Mouse (Mus musculus) lung, postnatal 0 days (tissue): ENCODE results near the gene Pard6a. TPM values are rescaled to one million over a fixed set of nuclear protein-coding genes. Genes with fewer than 3 reads are reported as not detected.

Experiments
- ATAC-seq: fragments of 200-750 bp; cut with Nextera tagmentation; 2 replicates; pipeline ENCODE4 v1.8.0; 2017; ENCODE audit warnings: moderate library complexity
- DNase-seq: peaks from one replicate; pipeline ENCODE4 v3.0.0-alpha.2; 2016; ENCODE audit warnings: low spot score
- H3K27ac ChIP-seq: fragments of 300-500 bp; sonication (generic); 2 replicates; pipeline ENCODE4 v1.5.1; 2014; ENCODE audit warnings: antibody characterized with exemption, mild to moderate bottlenecking, low read length, mixed read lengths
- H3K27me3 ChIP-seq: fragments of 300-500 bp; sonication (generic); replicated peaks from 2 replicates; pipeline ENCODE4 v1.6.1; 2014; ENCODE audit warnings: low read length, mixed read lengths; ENCODE audit not compliant: insufficient read depth
- H3K36me3 ChIP-seq: fragments of 300-500 bp; sonication (generic); 2 replicates; pipeline ENCODE4 v1.6.1; 2014; ENCODE audit warnings: low read length, mixed read lengths; ENCODE audit not compliant: insufficient read depth
- H3K4me1 ChIP-seq: fragments of 300-500 bp; sonication (generic); 2 replicates; pipeline ENCODE4 v1.6.1; 2014; ENCODE audit warnings: antibody characterized with exemption, low read depth, low read length, mixed read lengths; ENCODE audit not compliant: insufficient read depth
- H3K4me2 ChIP-seq: fragments of 300-500 bp; sonication (generic); replicated peaks from 2 replicates; pipeline ENCODE4 v1.6.1; 2014; ENCODE audit warnings: low read depth, mild to moderate bottlenecking, low read length, moderate library complexity, mixed read lengths
- H3K4me3 ChIP-seq: fragments of 300-500 bp; sonication (generic); 2 replicates; pipeline ENCODE4 v1.5.1; 2014; ENCODE audit warnings: low read depth, low read length
- H3K9ac ChIP-seq: fragments of 300-500 bp; sonication (generic); replicated peaks from 2 replicates; pipeline ENCODE4 v1.6.1; 2014; ENCODE audit warnings: low read depth, mild to moderate bottlenecking
- H3K9me3 ChIP-seq: fragments of 300-500 bp; sonication (generic); 2 replicates; pipeline ENCODE4 v1.6.1; 2016; ENCODE audit warnings: low read length, mixed read lengths
- CTCF ChIP-seq: IDR thresholded peaks from 2 replicates; pipeline ENCODE4 v1.5.1; 2016; ENCODE audit warnings: antibody characterized with exemption, mild to moderate bottlenecking
- EP300 ChIP-seq: IDR thresholded peaks from 2 replicates; pipeline ENCODE4 v1.6.1; 2016; ENCODE audit warnings: antibody characterized with exemption, mild to moderate bottlenecking, control low read depth
- WGBS: fragments of 180-500 bp; shearing (Covaris S2); extraction: QIAGEN DNeasy Blood & Tissue Kit; methylation state at CpG from one replicate; pipeline ENCODE4 v1.1.7; 2014; 5-methylcytosine and 5-hydroxymethylcytosine counted together
- polyA plus RNA-seq: library from polyadenylated mRNA; unstranded; fragments of >200 nt; fragmentation: Nextera tagmentation; extraction: Ambion mirVana; gene quantifications from 2 replicates; pipeline ENCODE4 v1.2.1, GENCODE M21; 2015

Pard6a gene
- polyA plus RNA-seq, 1 experiment from 2014 or later = 16.6 TPM

DNA sequence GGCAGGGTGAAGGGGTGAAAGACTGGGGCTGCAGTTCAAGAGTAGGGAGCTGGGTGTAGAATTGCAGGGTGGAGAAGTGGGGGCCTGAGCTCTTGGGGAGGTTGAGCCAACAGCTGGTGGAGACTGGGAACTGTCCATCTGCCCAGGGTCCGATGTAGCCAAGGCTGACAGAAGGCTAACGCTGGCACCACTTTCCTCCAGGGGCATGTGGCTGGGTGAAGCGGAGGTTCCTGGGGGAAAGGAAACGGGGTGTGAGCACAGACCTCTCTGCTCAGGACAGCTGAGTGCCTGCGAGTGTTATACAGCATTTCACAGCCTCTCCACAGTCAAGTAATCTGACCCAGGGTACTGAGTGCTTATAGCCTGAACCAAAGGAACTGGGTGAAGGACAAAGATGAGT, 2.2 kb upstream of the Pard6a start:
- ATAC-seq = no peak
- H3K4me1 ChIP-seq = peaks cover 12% of the 10 kb centered on the region; the same call in 1 of the 2 replicates
- no peak overlapping the region for H3K4me2 ChIP-seq
- H3K27me3 ChIP-seq = no peaks in the 10 kb centered on the region
- 91% methylated on average over 5 of the region's 5 CpGs for WGBS
- no peak overlapping the region for H3K9ac ChIP-seq
- peaks cover 12% of the 10 kb centered on the region; the same call in 1 of the 2 replicates for H3K36me3 ChIP-seq
- no peak for DNase-seq
- H3K27ac ChIP-seq = no peak overlapping the region
- no peaks in the 10 kb centered on the region for H3K9me3 ChIP-seq
- TF ChIP-seq EP300 (no peak), CTCF (no peak)
- no peak overlapping the region for H3K4me3 ChIP-seq

DNA sequence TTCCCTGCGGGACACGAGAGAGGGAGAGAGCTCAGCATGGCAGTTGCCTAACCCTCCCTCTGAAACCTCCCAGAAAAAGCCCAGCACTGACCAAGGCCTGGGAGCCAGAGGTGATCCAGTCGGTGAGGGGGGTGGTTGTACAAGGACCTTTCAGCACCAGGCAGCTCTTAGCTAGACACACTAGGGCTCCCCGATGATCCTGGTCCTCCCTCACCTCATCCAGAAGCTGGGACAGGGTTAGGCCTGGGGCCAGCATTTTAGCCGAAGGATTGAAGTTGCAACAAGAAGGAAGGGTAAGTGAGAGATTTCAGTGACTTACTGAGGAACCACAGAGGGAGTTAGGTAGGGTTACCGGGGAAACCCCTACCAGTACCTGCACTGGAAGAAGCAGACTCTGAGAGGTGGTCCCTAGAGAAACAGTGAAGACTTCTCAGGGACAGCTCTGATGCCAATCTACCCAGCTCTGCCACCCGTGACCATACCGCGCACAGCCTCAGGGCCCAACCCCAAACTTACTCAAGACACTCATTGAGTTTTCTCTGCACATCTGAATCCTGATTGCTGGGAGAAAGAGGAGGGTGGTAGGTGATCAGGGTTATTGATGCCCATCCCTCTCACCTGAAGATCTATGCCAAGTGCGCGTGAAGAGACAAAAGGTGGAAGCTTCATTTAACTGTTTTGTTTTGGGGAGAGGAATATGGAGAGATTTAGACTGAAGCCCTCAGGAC, 1.3 kb upstream of the Pard6a start:
- Histone ChIP-seq H3K4me3 (0 out of 2 replicates have a peak overlapping the region, but pooled peaks have one; percentile 74), H3K4me2 (peak overlapping the region; percentile 90), H3K9ac (peak overlapping the region; percentile 52; the same call in 1 of the 2 replicates), H3K27me3 (no peaks in the 10 kb centered on the region), H3K27ac (no peak overlapping the region; the same call in 1 of the 2 replicates), H3K36me3 (peaks cover 13% of the 10 kb centered on the region; the same call in 1 of the 2 replicates), H3K4me1 (peaks cover 6% of the 10 kb centered on the region; the same call in 1 of the 2 replicates), H3K9me3 (no peaks in the 10 kb centered on the region)
- ATAC-seq (no peak), DNase-seq (no peak)
- TF ChIP-seq EP300 = no peak
- WGBS = 81% methylated on average over 11 of the region's 11 CpGs

DNA sequence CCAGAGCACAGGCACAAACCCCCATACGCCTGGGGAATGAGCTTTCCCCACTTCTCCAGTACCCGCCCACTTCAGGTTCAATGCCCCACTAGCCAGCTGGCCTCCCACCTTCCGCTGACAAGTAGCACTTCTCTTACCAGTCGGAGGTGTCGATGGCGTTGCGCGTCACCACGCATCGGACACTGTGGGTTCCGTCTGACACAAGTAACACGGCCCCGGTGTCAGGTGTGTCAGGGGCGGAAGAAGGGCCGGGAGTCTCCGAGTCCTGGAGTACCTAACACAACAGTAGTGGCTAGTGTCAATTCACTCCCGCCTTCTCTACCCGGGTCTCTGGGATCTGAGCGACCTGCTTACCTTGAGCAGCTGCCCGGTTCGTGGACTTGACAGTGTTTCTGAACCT, 382 bp upstream of the Pard6a start:
- peak overlapping the region; percentile 74 for H3K4me3 ChIP-seq
- TF ChIP-seq EP300 (no peak), CTCF (no peak)
- peaks cover 13% of the 10 kb centered on the region; the same call in 1 of the 2 replicates for H3K36me3 ChIP-seq
- peaks cover 6% of the 10 kb centered on the region; the same call in 1 of the 2 replicates for H3K4me1 ChIP-seq
- ATAC-seq (peak; percentile 52), DNase-seq (peak; percentile 66)
- peak overlapping the region; percentile 52 for H3K9ac ChIP-seq
- peak overlapping the region; percentile 90 for H3K4me2 ChIP-seq
- WGBS = 0% methylated on average over 21 of the region's 21 CpGs
- no peaks in the 10 kb centered on the region for H3K9me3 ChIP-seq
- H3K27me3 ChIP-seq = no peaks in the 10 kb centered on the region
- peak overlapping the region; percentile 91 for H3K27ac ChIP-seq

DNA sequence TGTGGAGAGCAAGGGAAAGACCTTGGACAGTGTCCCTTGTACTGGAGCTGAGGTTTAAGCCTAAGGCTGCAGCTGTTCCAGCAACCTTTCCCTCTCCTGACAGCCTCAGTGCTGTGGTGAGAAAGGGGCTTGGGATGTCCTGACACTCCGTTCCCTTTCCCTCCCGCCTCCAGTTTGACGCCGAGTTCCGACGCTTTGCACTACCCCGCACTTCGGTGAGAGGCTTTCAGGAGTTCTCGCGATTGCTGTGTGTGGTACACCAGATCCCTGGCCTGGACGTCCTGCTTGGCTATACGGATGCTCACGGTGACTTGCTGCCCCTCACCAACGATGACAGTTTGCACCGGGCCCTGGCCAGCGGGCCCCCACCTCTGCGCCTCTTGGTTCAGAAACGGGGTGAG, 1.1 kb downstream of the Pard6a start:
- Histone ChIP-seq H3K9ac (no peak overlapping the region), H3K9me3 (no peaks in the 10 kb centered on the region), H3K4me2 (peak overlapping the region; percentile 90), H3K27me3 (no peaks in the 10 kb centered on the region), H3K27ac (peak overlapping the region; percentile 33; the same call in 1 of the 2 replicates), H3K4me3 (peak overlapping the region; percentile 74), H3K4me1 (peaks cover 6% of the 10 kb centered on the region; the same call in 1 of the 2 replicates), H3K36me3 (peaks cover 13% of the 10 kb centered on the region; the same call in 1 of the 2 replicates)
- 46% methylated on average over 18 of the region's 18 CpGs for WGBS
- ATAC-seq (0 out of 2 replicates have a peak, but pooled peaks have one; percentile 0), DNase-seq (no peak)
- TF ChIP-seq EP300 (no peak), CTCF (no peak)

DNA sequence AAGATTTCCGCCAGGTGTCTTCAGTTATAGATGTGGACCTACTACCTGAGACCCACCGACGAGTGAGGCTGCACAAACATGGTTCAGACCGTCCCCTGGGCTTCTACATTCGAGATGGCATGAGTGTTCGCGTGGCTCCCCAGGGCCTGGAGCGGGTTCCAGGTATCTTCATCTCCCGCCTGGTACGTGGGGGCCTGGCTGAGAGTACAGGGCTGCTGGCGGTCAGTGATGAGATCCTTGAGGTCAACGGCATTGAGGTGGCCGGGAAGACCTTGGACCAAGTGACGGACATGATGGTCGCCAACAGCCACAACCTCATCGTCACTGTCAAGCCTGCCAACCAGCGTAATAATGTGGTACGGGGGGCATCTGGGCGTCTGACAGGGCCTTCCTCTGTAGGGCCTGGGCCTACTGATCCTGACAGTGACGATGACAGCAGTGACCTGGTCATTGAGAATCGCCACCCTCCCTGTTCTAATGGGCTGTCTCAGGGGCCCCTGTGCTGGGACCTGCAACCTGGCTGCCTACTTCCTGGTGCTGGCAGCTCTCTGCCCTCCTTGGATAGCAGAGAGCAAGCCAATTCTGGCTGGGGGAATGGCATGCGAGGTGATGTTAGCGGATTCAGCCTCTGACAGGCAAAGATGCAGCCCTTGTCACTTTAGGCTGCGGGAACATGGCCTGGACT, 1.9 kb downstream of the Pard6a start:
- DNase-seq = no peak
- Histone ChIP-seq H3K27ac (no peak overlapping the region), H3K27me3 (no peaks in the 10 kb centered on the region), H3K9ac (no peak overlapping the region), H3K4me2 (no peak overlapping the region), H3K9me3 (no peaks in the 10 kb centered on the region), H3K4me3 (no peak overlapping the region), H3K36me3 (0 out of 2 replicates have a peak, but pooled peaks cover 7% of the 10 kb centered on the region), H3K4me1 (peaks cover 14% of the 10 kb centered on the region; the same call in 1 of the 2 replicates)
- TF ChIP-seq CTCF (no peak), EP300 (no peak)
- WGBS = 88% methylated on average over 24 of the region's 24 CpGs
- no peak for ATAC-seq

DNA sequence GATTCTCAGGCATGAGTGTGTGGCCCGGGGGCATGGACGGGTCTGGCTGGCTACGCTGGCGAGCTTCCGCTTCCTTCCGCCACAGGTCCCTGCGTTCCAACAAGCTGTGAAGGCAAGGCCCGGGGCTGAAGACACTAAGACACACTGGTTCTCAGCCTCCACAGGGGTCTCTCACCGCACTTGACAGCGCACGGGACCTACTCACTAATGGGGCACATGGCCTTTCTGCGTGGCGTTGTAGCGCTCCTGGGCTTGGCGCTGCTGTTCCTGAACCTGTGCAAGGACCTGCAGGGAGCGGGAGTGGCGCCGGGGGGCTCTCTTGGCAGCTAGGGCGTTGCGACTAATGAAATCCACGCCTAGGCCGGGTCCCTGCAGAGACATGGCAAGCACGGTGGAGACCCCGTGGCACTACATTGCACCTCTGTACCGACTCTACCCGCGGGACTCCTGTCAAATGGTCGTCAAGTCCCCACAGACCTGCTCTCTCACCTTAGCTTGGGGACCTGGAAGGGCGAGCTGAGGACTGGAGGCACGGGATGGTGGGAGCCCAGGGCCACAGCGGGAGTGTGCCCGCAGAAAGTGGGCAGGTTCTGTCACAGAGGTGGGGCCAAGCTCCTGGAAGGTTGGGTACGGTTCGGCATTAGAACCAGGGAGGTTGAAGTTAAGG, 3.3 kb downstream of the Pard6a start:
- 0 out of 2 replicates have a peak, but pooled peaks cover 7% of the 10 kb centered on the region for H3K36me3 ChIP-seq
- H3K4me3 ChIP-seq = no peak overlapping the region
- TF ChIP-seq EP300 = no peak
- TF ChIP-seq CTCF = no peak
- H3K9ac ChIP-seq = no peak overlapping the region
- no peaks in the 10 kb centered on the region for H3K27me3 ChIP-seq
- H3K27ac ChIP-seq = no peak overlapping the region
- 93% methylated on average over 34 of the region's 34 CpGs for WGBS
- no peak for ATAC-seq
- H3K4me1 ChIP-seq = peaks cover 14% of the 10 kb centered on the region; the same call in 1 of the 2 replicates
- H3K4me2 ChIP-seq = no peak overlapping the region
- no peaks in the 10 kb centered on the region for H3K9me3 ChIP-seq
- no peak for DNase-seq
